Mouse (Mus musculus) stomach, postnatal 0 days (tissue): ENCODE data around the gene Akap13.

ENCODE experiments used
- CTCF ChIP-seq: IDR thresholded peaks from 2 replicates; pipeline ENCODE4 v1.5.1; 2016; ENCODE audit warnings: antibody characterized with exemption, low read depth, mild to moderate bottlenecking, moderate library complexity
- EP300 ChIP-seq: optimal IDR thresholded peaks from 2 replicates; pipeline ENCODE3; 2016; ENCODE audit warnings: antibody characterized with exemption

DNA sequence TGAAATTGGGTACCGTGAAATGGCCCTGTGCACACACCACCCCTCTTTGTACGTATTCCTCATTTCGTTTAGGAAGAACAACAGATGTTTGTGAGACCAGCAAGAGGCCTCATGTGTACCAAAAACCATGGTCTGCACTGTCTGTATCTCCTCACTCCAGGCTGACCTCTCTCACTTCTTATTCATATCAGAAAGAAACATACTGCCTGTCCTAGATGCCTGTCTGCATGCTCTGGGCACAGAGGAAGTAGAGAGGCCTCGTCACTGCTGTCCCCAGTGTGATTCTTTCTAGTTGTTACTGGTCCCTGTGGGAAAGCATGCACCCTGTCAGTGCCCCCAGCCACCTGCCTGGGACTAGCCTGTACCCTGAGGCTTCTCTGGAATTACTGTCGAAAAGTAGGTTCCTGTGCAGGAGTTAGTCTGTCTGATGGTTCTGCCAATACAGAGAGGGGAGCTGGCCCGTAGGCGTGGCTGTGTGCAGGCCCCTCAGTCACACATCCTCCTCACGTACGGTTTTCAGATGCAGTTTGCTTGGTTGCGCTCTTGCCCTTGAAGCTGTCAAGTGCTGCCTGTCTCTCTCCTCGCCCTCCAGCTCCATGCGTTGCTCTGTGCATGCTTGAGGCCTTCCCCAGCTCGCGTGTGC is 295.9 kb downstream of the Akap13 start:
- TF ChIP-seq CTCF (no peak), EP300 (no peak)
